Mouse (Mus musculus) neural tube, embryonic 13.5 days (tissue): ENCODE measurements around the gene Lrp8. TPM values are rescaled to one million over a fixed set of nuclear protein-coding genes. Genes with fewer than 3 reads are reported as not detected.
A peak's percentile ranks its signal among the peaks of the same experiment; 100 is the strongest.

Experiments
- ATAC-seq: fragments of 200-750 bp; cut with Nextera tagmentation; 2 replicates; pipeline ENCODE4 v1.8.0; 2017; ENCODE audit warnings: low read depth, mild to moderate bottlenecking, moderate TSS enrichment, moderate library complexity
- H3K27ac ChIP-seq: fragments of 300-500 bp; sonication (generic); replicated peaks from 2 replicates; pipeline ENCODE4 v1.5.1; 2015; ENCODE audit warnings: moderate library complexity, mild to moderate bottlenecking, inconsistent platforms
- H3K27me3 ChIP-seq: fragments of 300-500 bp; sonication (generic); 2 replicates; pipeline ENCODE4 v1.6.1; 2015; ENCODE audit warnings: mild to moderate bottlenecking, inconsistent platforms
- H3K36me3 ChIP-seq: fragments of 300-500 bp; sonication (generic); 2 replicates; pipeline ENCODE4 v1.6.1; 2015; ENCODE audit warnings: mild to moderate bottlenecking, inconsistent platforms
- H3K4me1 ChIP-seq: fragments of 300-500 bp; sonication (generic); replicated peaks from 2 replicates; pipeline ENCODE4 v1.6.1; 2015; ENCODE audit warnings: inconsistent platforms
- H3K4me2 ChIP-seq: fragments of 300-500 bp; sonication (generic); 2 replicates; pipeline ENCODE4 v1.6.1; 2015; ENCODE audit warnings: inconsistent platforms, mild to moderate bottlenecking, moderate library complexity
- H3K4me3 ChIP-seq: fragments of 300-500 bp; sonication (generic); 2 replicates; pipeline ENCODE4 v1.5.1; 2015; ENCODE audit warnings: mild to moderate bottlenecking, inconsistent platforms
- H3K9ac ChIP-seq: fragments of 300-500 bp; sonication (generic); 2 replicates; pipeline ENCODE4 v1.6.1; 2015; ENCODE audit warnings: moderate library complexity, mild to moderate bottlenecking, inconsistent platforms
- H3K9me3 ChIP-seq: fragments of 300-500 bp; sonication (generic); 2 replicates; pipeline ENCODE4 v1.6.1; 2016; ENCODE audit warnings: inconsistent platforms
- WGBS: fragments of 180-500 bp; shearing (Covaris S2); methylation state at CpG from one replicate; pipeline ENCODE4 v1.1.7; 2015; 5-methylcytosine and 5-hydroxymethylcytosine counted together
- polyA plus RNA-seq: library from polyadenylated mRNA; unstranded; fragments of >200 nt; fragmentation: Nextera tagmentation; extraction: Ambion mirVana; gene quantifications from 2 replicates; pipeline ENCODE4 v1.2.1, GENCODE M21; 2015

Lrp8 gene
- polyA plus RNA-seq, 1 experiment from 2014 or later, result 51.2 TPM

GRCm38 (mm10) chr4:107830821-107831221 is 28.8 kb downstream of the Lrp8 start:
- peak; percentile 34 for ATAC-seq
- Histone ChIP-seq H3K9ac (no peak overlapping the region), H3K9me3 (no peaks in the 10 kb centered on the region), H3K4me1 (peaks cover 100% of the 10 kb centered on the region), H3K4me3 (no peak overlapping the region), H3K27me3 (no peaks in the 10 kb centered on the region), H3K36me3 (0 out of 2 replicates have a peak, but pooled peaks cover 6% of the 10 kb centered on the region), H3K4me2 (no peak overlapping the region), H3K27ac (peak overlapping the region; percentile 81)
- 13% methylated on average over 7 of the region's 7 CpGs for WGBS

GRCm38 (mm10) chr4:107831678-107832077 is 29.6 kb downstream of the Lrp8 start:
- no peak for ATAC-seq
- 89% methylated on average over 6 of the region's 6 CpGs for WGBS
- Histone ChIP-seq H3K9ac (peak overlapping the region; percentile 31), H3K4me2 (no peak overlapping the region), H3K4me3 (no peak overlapping the region), H3K4me1 (peaks cover 100% of the 10 kb centered on the region), H3K27me3 (no peaks in the 10 kb centered on the region), H3K36me3 (0 out of 2 replicates have a peak, but pooled peaks cover 10% of the 10 kb centered on the region), H3K27ac (peak overlapping the region; percentile 81), H3K9me3 (no peaks in the 10 kb centered on the region)

GRCm38 (mm10) chr4:107833525-107833924 is 31.5 kb downstream of the Lrp8 start:
- H3K9ac ChIP-seq, result 0 out of 2 replicates have a peak overlapping the region, but pooled peaks have one; percentile 34
- WGBS, result 69% methylated on average over 5 of the region's 5 CpGs

GRCm38 (mm10) chr4:107834643-107835314 is 32.7 kb downstream of the Lrp8 start:
- 0 out of 2 replicates have a peak overlapping the region, but pooled peaks have one; percentile 9 for H3K4me2 ChIP-seq
- no peak for ATAC-seq
- WGBS, result 33% methylated on average over 22 of the region's 22 CpGs

More at GRCm38 (mm10) chr4:107833525-107833924, 31.5 kb downstream of the Lrp8 start:
- no peak for ATAC-seq
- Histone ChIP-seq H3K4me2 (no peak overlapping the region), H3K36me3 (0 out of 2 replicates have a peak, but pooled peaks cover 16% of the 10 kb centered on the region), H3K4me3 (no peak overlapping the region), H3K27ac (peak overlapping the region; percentile 93), H3K27me3 (no peaks in the 10 kb centered on the region), H3K4me1 (peaks cover 100% of the 10 kb centered on the region), H3K9me3 (no peaks in the 10 kb centered on the region)

GRCm38 (mm10) chr4:107835508-107835909 is 33.4 kb downstream of the Lrp8 start:
- Histone ChIP-seq H3K9ac (peak overlapping the region; percentile 66), H3K4me3 (no peak overlapping the region), H3K36me3 (0 out of 2 replicates have a peak, but pooled peaks cover 18% of the 10 kb centered on the region), H3K4me2 (peak overlapping the region; percentile 35), H3K9me3 (no peaks in the 10 kb centered on the region), H3K27ac (peak overlapping the region; percentile 93), H3K4me1 (peaks cover 92% of the 10 kb centered on the region), H3K27me3 (no peaks in the 10 kb centered on the region)
- WGBS, result 9% methylated on average over 5 of the region's 5 CpGs
- ATAC-seq, result peak; percentile 33

More at GRCm38 (mm10) chr4:107834643-107835314, 32.7 kb downstream of the Lrp8 start:
- Histone ChIP-seq H3K36me3 (0 out of 2 replicates have a peak, but pooled peaks cover 18% of the 10 kb centered on the region), H3K27me3 (no peaks in the 10 kb centered on the region), H3K9ac (peak overlapping the region; percentile 66), H3K27ac (peak overlapping the region; percentile 93), H3K4me1 (peaks cover 95% of the 10 kb centered on the region), H3K4me3 (no peak overlapping the region), H3K9me3 (no peaks in the 10 kb centered on the region)

GRCm38 (mm10) chr4:107836758-107837157 is 34.7 kb downstream of the Lrp8 start:
- 24% methylated on average over 5 of the region's 5 CpGs for WGBS

GRCm38 (mm10) chr4:107837910-107838309 is 35.8 kb downstream of the Lrp8 start:
- WGBS, result 23% methylated on average over 3 of the region's 3 CpGs
- Histone ChIP-seq H3K4me3 (no peak overlapping the region), H3K27ac (peak overlapping the region; percentile 93), H3K9ac (no peak overlapping the region), H3K36me3 (peaks cover 21% of the 10 kb centered on the region), H3K27me3 (no peaks in the 10 kb centered on the region), H3K4me2 (no peak overlapping the region), H3K4me1 (peaks cover 88% of the 10 kb centered on the region), H3K9me3 (no peaks in the 10 kb centered on the region)
- no peak for ATAC-seq

More at GRCm38 (mm10) chr4:107836758-107837157, 34.7 kb downstream of the Lrp8 start:
- Histone ChIP-seq H3K27me3 (no peaks in the 10 kb centered on the region), H3K4me3 (no peak overlapping the region), H3K36me3 (0 out of 2 replicates have a peak, but pooled peaks cover 18% of the 10 kb centered on the region), H3K4me1 (peaks cover 88% of the 10 kb centered on the region), H3K4me2 (peak overlapping the region; percentile 35), H3K9me3 (no peaks in the 10 kb centered on the region), H3K9ac (peak overlapping the region; percentile 66), H3K27ac (peak overlapping the region; percentile 93)
- peak; percentile 42 for ATAC-seq

GRCm38 (mm10) chr4:107843687-107844086 is 41.6 kb downstream of the Lrp8 start:
- Histone ChIP-seq H3K36me3 (peaks cover 45% of the 10 kb centered on the region), H3K27me3 (peaks cover 14% of the 10 kb centered on the region), H3K9ac (no peak overlapping the region), H3K4me1 (peaks cover 47% of the 10 kb centered on the region), H3K27ac (no peak overlapping the region), H3K9me3 (no peaks in the 10 kb centered on the region), H3K4me2 (no peak overlapping the region), H3K4me3 (no peak overlapping the region)
- WGBS, result 60% methylated on average over 8 of the region's 8 CpGs
- no peak for ATAC-seq

- Histone ChIP-seq H3K4me3 (no peak overlapping the region), H3K27me3 (peaks cover 14% of the 10 kb centered on the region), H3K4me1 (peaks cover 41% of the 10 kb centered on the region), H3K36me3 (peaks cover 56% of the 10 kb centered on the region), H3K4me2 (no peak overlapping the region), H3K9me3 (no peaks in the 10 kb centered on the region), H3K9ac (no peak overlapping the region), H3K27ac (peak overlapping the region; percentile 52)
- no peak for ATAC-seq
- 3% methylated on average over 10 of the region's 10 CpGs for WGBS
These were observed 42.9 kb downstream of the Lrp8 start for GRCm38 (mm10) chr4:107844971-107845370.

- Histone ChIP-seq H3K9ac (no peak overlapping the region), H3K27me3 (peaks cover 14% of the 10 kb centered on the region), H3K36me3 (peaks cover 74% of the 10 kb centered on the region), H3K4me3 (no peak overlapping the region), H3K4me2 (no peak overlapping the region), H3K27ac (no peak overlapping the region), H3K9me3 (no peaks in the 10 kb centered on the region), H3K4me1 (peaks cover 28% of the 10 kb centered on the region)
- 72% methylated on average over 7 of the region's 7 CpGs for WGBS
- ATAC-seq, result no peak
These were observed 44.7 kb downstream of the Lrp8 start for GRCm38 (mm10) chr4:107846795-107847194.

GRCm38 (mm10) chr4:107848546-107848945 is 46.5 kb downstream of the Lrp8 start:
- peaks cover 11% of the 10 kb centered on the region for H3K4me1 ChIP-seq
- no peak overlapping the region for H3K4me3 ChIP-seq
- no peak for ATAC-seq
- peaks cover 83% of the 10 kb centered on the region for H3K36me3 ChIP-seq
- H3K9me3 ChIP-seq, result no peaks in the 10 kb centered on the region
- 87% methylated on average over 5 of the region's 5 CpGs for WGBS
- peaks cover 14% of the 10 kb centered on the region for H3K27me3 ChIP-seq
- no peak overlapping the region for H3K9ac ChIP-seq
- H3K27ac ChIP-seq, result no peak overlapping the region
- H3K4me2 ChIP-seq, result no peak overlapping the region

GRCm38 (mm10) chr4:107849621-107850020 is 47.6 kb downstream of the Lrp8 start:
- ATAC-seq, result no peak
- peaks cover 88% of the 10 kb centered on the region for H3K36me3 ChIP-seq
- H3K4me2 ChIP-seq, result no peak overlapping the region
- no peak overlapping the region for H3K9ac ChIP-seq
- peaks cover 14% of the 10 kb centered on the region for H3K27me3 ChIP-seq
- no peak overlapping the region for H3K4me3 ChIP-seq
- H3K9me3 ChIP-seq, result no peaks in the 10 kb centered on the region
- WGBS, result 73% methylated on average over 9 of the region's 9 CpGs
- no peak overlapping the region for H3K27ac ChIP-seq
- H3K4me1 ChIP-seq, result peaks cover 3% of the 10 kb centered on the region
